18 mouse cellular contexts compared by ENCODE assay signal in genomic region chr13:52800687-52801341, GRCm38 (mm10).
A peak's percentile ranks its signal among the peaks of the same experiment; 100 is the strongest.
DNase-seq lines count a peak whose midpoint lies in the region; ATAC-seq lines count a peak whose summit lies in the region.
"Had no signal": no experiment of that assay in that cellular context is flagged by ENCODE, and none has a peak within 500 bp of the region (broad histone marks: within the 10 kb centered on the region; RNA-seq: fewer than 3 reads in every experiment).

No protein-coding gene starts in this region.

- 0 out of 2 replicates have a peak, but pooled peaks have one; percentile 26 for ATAC-seq in heart, embryonic 16.5 days (replicated peaks; ENCODE audit: extremely low read depth, insufficient read depth, low FRiP score)
- ATAC-seq in hematopoietic stem cell, adult 5-6 weeks (replicated peaks in 1 of 2; ENCODE audit: insufficient read depth in 1 of 2, low FRiP score in 2 of 2, low TSS enrichment in 1 of 2, low read depth in 1 of 2, poor library complexity in 2 of 2, severe bottlenecking in 2 of 2), result peak; percentile 34 to 53; a peak in 2 of 4 replicates
- peak; percentile 72 for ATAC-seq in megakaryocyte-erythroid progenitor cell, adult 5-6 weeks (replicated peaks; ENCODE audit: low FRiP score, low TSS enrichment, poor library complexity, severe bottlenecking)
- ATAC-seq: Patski had no signal

- no peaks in the 10 kb centered on the region for H3K27me3 ChIP-seq in heart, embryonic 16.5 days (ENCODE audit: control insufficient read depth, insufficient read depth, low read length)
- H3K27me3 ChIP-seq in limb, embryonic 10.5 days (ENCODE audit: low read depth, poor library complexity, severe bottlenecking), result no peaks in the 10 kb centered on the region
- H3K27me3 ChIP-seq: hindbrain, embryonic 12.5 days; limb, embryonic 13.5 days; neural tube, embryonic 12.5 days; Patski had no signal

- H3K9ac ChIP-seq in heart, embryonic 16.5 days (ENCODE audit: low read length), result no peak overlapping the region
- H3K9ac ChIP-seq: hindbrain, embryonic 12.5 days; limb, embryonic 13.5 days; neural tube, embryonic 12.5 days had no signal

- no peaks in the 10 kb centered on the region for H3K9me3 ChIP-seq in heart, embryonic 16.5 days (replicated peaks; ENCODE audit: control insufficient read depth, low read length)
- no peaks in the 10 kb centered on the region for H3K9me3 ChIP-seq in limb, embryonic 10.5 days (replicated peaks)
- H3K9me3 ChIP-seq: hindbrain, embryonic 12.5 days; limb, embryonic 13.5 days; neural tube, embryonic 12.5 days had no signal

- H3K4me3 ChIP-seq in heart, embryonic 16.5 days (ENCODE audit: low read length), result no peak overlapping the region
- no peak overlapping the region for H3K4me3 ChIP-seq in limb, embryonic 10.5 days
- H3K4me3 ChIP-seq: hindbrain, embryonic 12.5 days; limb, embryonic 13.5 days; neural tube, embryonic 12.5 days had no signal

- WGBS in heart, embryonic 16.5 days, result 43% methylated on average over 4 of the region's 4 CpGs
- WGBS in limb, embryonic 10.5 days, result 38% methylated on average over 4 of the region's 4 CpGs

- H3K4me1 ChIP-seq in heart, embryonic 16.5 days (ENCODE audit: control insufficient read depth, insufficient read depth, low read length), result peaks cover 8% of the 10 kb centered on the region
- H3K4me1 ChIP-seq in limb, embryonic 10.5 days, result peaks cover 46% of the 10 kb centered on the region
- H3K4me1 ChIP-seq: hindbrain, embryonic 12.5 days; neural tube, embryonic 12.5 days had no signal

- no peak overlapping the region for H3K27ac ChIP-seq in heart, embryonic 16.5 days (ENCODE audit: low read length)
- no peak overlapping the region for H3K27ac ChIP-seq in limb, embryonic 10.5 days
- H3K27ac ChIP-seq: hindbrain, embryonic 12.5 days; limb, embryonic 13.5 days; macrophage; neural tube, embryonic 12.5 days had no signal

- no peak overlapping the region for H3K4me2 ChIP-seq in heart, embryonic 16.5 days (ENCODE audit: low read depth, low read length)
- H3K4me2 ChIP-seq: hindbrain, embryonic 12.5 days; limb, embryonic 13.5 days; neural tube, embryonic 12.5 days had no signal

- DNase-seq in heart, adult 18-20 months, result no peak
- peak; percentile 33 to 37 for DNase-seq in thymus, postnatal 36 days
- no peak for DNase-seq in frontal cortex, postnatal 36 days (ENCODE audit: low spot score in 2 of 2)
- no peak for DNase-seq in limb, embryonic 10.5 days (ENCODE audit: low spot score)
- DNase-seq in right cerebral cortex, postnatal 4 days, result no peak
- DNase-seq: cerebellum, adult 11 months; cerebellum, postnatal 25 days; kidney, adult 8-10 months; lung, adult 2 months; right cerebral cortex, postnatal 25 days had no signal

- no peaks in the 10 kb centered on the region for H3K36me3 ChIP-seq in heart, embryonic 16.5 days (ENCODE audit: control insufficient read depth, insufficient read depth)
- H3K36me3 ChIP-seq in limb, embryonic 10.5 days, result no peaks in the 10 kb centered on the region
- H3K36me3 ChIP-seq: hindbrain, embryonic 12.5 days; limb, embryonic 13.5 days; neural tube, embryonic 12.5 days had no signal

Comparison
In these comparisons a context has a peak if more than half of its experiments do, and no peak if none do; other contexts are left out.
1. DNase-seq: peak in thymus, postnatal 36 days (2 of 2); none in heart, adult 18-20 months (0 of 2), frontal cortex, postnatal 36 days (0 of 2), limb, embryonic 10.5 days (single experiment) and right cerebral cortex, postnatal 4 days (single experiment).
2. Peak in every context shown above with its lines, with median percentiles within 50 percentile points of each other: ATAC-seq.